Mouse (Mus musculus) embryonic facial prominence, embryonic 13.5 days (tissue): ENCODE measurements around the gene Psme2. TPM values are rescaled to one million over a fixed set of nuclear protein-coding genes. Genes with fewer than 3 reads are reported as not detected.
A peak's percentile ranks its signal among the peaks of the same experiment; 100 is the strongest.

Experiments used
- ATAC-seq: fragments of 200-750 bp; cut with Nextera tagmentation; 2 replicates; pipeline ENCODE4 v1.8.0; 2017; ENCODE audit warnings: low read depth; ENCODE audit not compliant: insufficient number of reproducible peaks, insufficient read depth, low FRiP score, low TSS enrichment
- H3K27ac ChIP-seq: fragments of 300-500 bp; sonication (generic); 2 replicates; pipeline ENCODE4 v1.5.1; 2015; ENCODE audit warnings: moderate library complexity, mild to moderate bottlenecking, inconsistent platforms
- H3K27me3 ChIP-seq: fragments of 300-500 bp; sonication (generic); 2 replicates; pipeline ENCODE4 v1.6.1; 2015; ENCODE audit warnings: mild to moderate bottlenecking, inconsistent platforms
- H3K36me3 ChIP-seq: fragments of 300-500 bp; sonication (generic); 2 replicates; pipeline ENCODE4 v1.6.1; 2015; ENCODE audit warnings: mild to moderate bottlenecking, inconsistent platforms
- H3K4me1 ChIP-seq: fragments of 300-500 bp; sonication (generic); 2 replicates; pipeline ENCODE4 v1.6.1; 2015; ENCODE audit warnings: inconsistent platforms
- H3K4me2 ChIP-seq: fragments of 300-500 bp; sonication (generic); 2 replicates; pipeline ENCODE4 v1.6.1; 2015; ENCODE audit warnings: moderate library complexity, mild to moderate bottlenecking, inconsistent platforms
- H3K4me3 ChIP-seq: fragments of 300-500 bp; sonication (generic); 2 replicates; pipeline ENCODE4 v1.5.1; 2015; ENCODE audit warnings: mild to moderate bottlenecking, inconsistent platforms
- H3K9ac ChIP-seq: fragments of 300-500 bp; sonication (generic); 2 replicates; pipeline ENCODE4 v1.6.1; 2015; ENCODE audit warnings: mild to moderate bottlenecking, inconsistent platforms
- H3K9me3 ChIP-seq: fragments of 300-500 bp; sonication (generic); 2 replicates; pipeline ENCODE4 v1.6.1; 2016; ENCODE audit warnings: inconsistent platforms
- WGBS: fragments of 180-500 bp; shearing (Covaris S2); methylation state at CpG from one replicate; pipeline ENCODE4 v1.1.7; 2015; ENCODE audit warnings: mixed read lengths; 5-methylcytosine and 5-hydroxymethylcytosine counted together
- polyA plus RNA-seq: library from polyadenylated mRNA; unstranded; fragments of >200 nt; fragmentation: Nextera tagmentation; extraction: Ambion mirVana; gene quantifications from 2 replicates; pipeline ENCODE4 v1.2.1, GENCODE M21; 2015

Psme2 gene
- polyA plus RNA-seq, 1 experiment from 2014 or later, result 267 TPM

GRCm38 (mm10) chr14:55542268-55542667, 48.6 kb downstream of the Psme2 start:
- H3K4me1 ChIP-seq, result peaks cover 19% of the 10 kb centered on the region
- H3K4me3 ChIP-seq, result no peak overlapping the region
- no peak overlapping the region for H3K9ac ChIP-seq
- H3K27ac ChIP-seq, result no peak overlapping the region
- H3K36me3 ChIP-seq, result peaks cover 38% of the 10 kb centered on the region
- H3K4me2 ChIP-seq, result no peak overlapping the region
- 96% methylated on average over 12 of the region's 12 CpGs for WGBS
- no peaks in the 10 kb centered on the region for H3K9me3 ChIP-seq
- no peak for ATAC-seq
- H3K27me3 ChIP-seq, result 0 out of 2 replicates have a peak, but pooled peaks cover 2% of the 10 kb centered on the region

GRCm38 (mm10) chr14:55540787-55541321, 50.1 kb downstream of the Psme2 start:
- Histone ChIP-seq H3K36me3 (peaks cover 26% of the 10 kb centered on the region), H3K4me3 (peak overlapping the region; percentile 61), H3K9me3 (no peaks in the 10 kb centered on the region), H3K9ac (peak overlapping the region; percentile 83), H3K27me3 (0 out of 2 replicates have a peak, but pooled peaks cover 2% of the 10 kb centered on the region), H3K4me1 (peaks cover 19% of the 10 kb centered on the region), H3K4me2 (peak overlapping the region; percentile 82), H3K27ac (peak overlapping the region; percentile 91)
- ATAC-seq, result peak; percentile 53
- 2% methylated on average over 10 of the region's 10 CpGs for WGBS

GRCm38 (mm10) chr14:55540067-55540786, 50.7 kb downstream of the Psme2 start, which contains the start of gene Pck2:
Gene Pck2, plus strand, starts transcription at chr14:55540266.
- Histone ChIP-seq H3K36me3 (peaks cover 20% of the 10 kb centered on the region), H3K9ac (peak within 1 kb of the TSS; percentile 83), H3K27me3 (0 out of 2 replicates have a peak, but pooled peaks cover 2% of the 10 kb centered on the region), H3K27ac (peak within 1 kb of the TSS; percentile 91), H3K4me3 (peak within 1 kb of the TSS; percentile 61), H3K9me3 (no peaks in the 10 kb centered on the region), H3K4me1 (peaks cover 19% of the 10 kb centered on the region), H3K4me2 (peak within 1 kb of the TSS; percentile 82)
- WGBS, result 0% methylated on average over 32 of the region's 32 CpGs
- ATAC-seq, result peak; percentile 85

Other genes starting within 250 kb of the Psme2 start
- 98.6 and 103 TPM in 2 replicates for gene Dhrs4, start 112.4 kb downstream of the Psme2 start, polyA plus RNA-seq
- 3.9 and 4.3 TPM in 2 replicates for gene Carmil3, start 100.5 kb downstream of the Psme2 start, polyA plus RNA-seq
- 0.60 and 0.83 TPM in 2 replicates for gene Cpne6, start 80.7 kb downstream of the Psme2 start, polyA plus RNA-seq
- gene Nrl, start 66.1 kb downstream of the Psme2 start, polyA plus RNA-seq, result not detected in 2 replicates
- 35.0 and 38.4 TPM in 2 replicates for gene Pck2, start 50.8 kb downstream of the Psme2 start, polyA plus RNA-seq
- 57.3 and 66.5 TPM in 2 replicates for gene Dcaf11, start 31.1 kb downstream of the Psme2 start, polyA plus RNA-seq
- 0.74 and 0.87 TPM in 2 replicates for gene A730061H03Rik, start 30.7 kb downstream of the Psme2 start, polyA plus RNA-seq
- 4.1 and 5.3 TPM in 2 replicates for gene Fitm1, start 15.5 kb downstream of the Psme2 start, polyA plus RNA-seq
- 141 and 152 TPM in 2 replicates for gene Psme1, start 13.0 kb downstream of the Psme2 start, polyA plus RNA-seq
- gene Emc9, start 5.8 kb downstream of the Psme2 start, polyA plus RNA-seq, result 4.7 and 4.8 TPM in 2 replicates
- gene Rnf31, start 595 bp upstream of the Psme2 start, polyA plus RNA-seq, result 17.6 and 21.7 TPM in 2 replicates
- 10.5 and 12.3 TPM in 2 replicates for gene Irf9, start 12.5 kb upstream of the Psme2 start, polyA plus RNA-seq
- gene Rec8, start 26.9 kb upstream of the Psme2 start, polyA plus RNA-seq, result 2.0 and 2.8 TPM in 2 replicates
- 95.1 and 111 TPM in 2 replicates for gene Ipo4, start 44.8 kb upstream of the Psme2 start, polyA plus RNA-seq
- 1.7 and 1.8 TPM in 2 replicates for gene Gm49378, start 46.8 kb upstream of the Psme2 start, polyA plus RNA-seq
- 106 and 117 TPM in 2 replicates for gene Tm9sf1, start 52.7 kb upstream of the Psme2 start, polyA plus RNA-seq
- gene Tssk4, start 59.1 kb upstream of the Psme2 start, polyA plus RNA-seq, result 1.0 and 1.3 TPM in 2 replicates
- 66.1 and 70.6 TPM in 2 replicates for gene Mdp1, start 69.4 kb upstream of the Psme2 start, polyA plus RNA-seq
- gene Gmpr2, start 80.8 kb upstream of the Psme2 start, polyA plus RNA-seq, result 75.2 and 83.5 TPM in 2 replicates
- 665 and 670 TPM in 2 replicates for gene Nedd8, start 81.0 kb upstream of the Psme2 start, polyA plus RNA-seq
- 38.7 and 46.6 TPM in 2 replicates for gene Tinf2, start 90.7 kb upstream of the Psme2 start, polyA plus RNA-seq
- gene Tgm1, start 122.8 kb upstream of the Psme2 start, polyA plus RNA-seq, result 4.5 and 4.7 TPM in 2 replicates
- 27.6 and 32.2 TPM in 2 replicates for gene Rabggta, start 131.2 kb upstream of the Psme2 start, polyA plus RNA-seq
- 84.5 and 102 TPM in 2 replicates for gene Dhrs1, start 154.6 kb upstream of the Psme2 start, polyA plus RNA-seq
- 35.5 and 47.6 TPM in 2 replicates for gene Nop9, start 154.6 kb upstream of the Psme2 start, polyA plus RNA-seq
- 0.18 and 1.2 TPM in 2 replicates for gene Cideb, start 167.3 kb upstream of the Psme2 start, polyA plus RNA-seq
- gene Ltb4r2, start 170.3 kb upstream of the Psme2 start, polyA plus RNA-seq, result 0.51 and 0.56 TPM in 2 replicates
- 0.58 and 1.1 TPM in 2 replicates for gene Ltb4r1, start 174.8 kb upstream of the Psme2 start, polyA plus RNA-seq
- gene Adcy4, start 193.0 kb upstream of the Psme2 start, polyA plus RNA-seq, result 20.2 and 21.6 TPM in 2 replicates
- gene Ripk3, start 197.8 kb upstream of the Psme2 start, polyA plus RNA-seq, result 41.1 and 44.4 TPM in 2 replicates
- gene Nfatc4, start 232.0 kb upstream of the Psme2 start, polyA plus RNA-seq, result 156 and 160 TPM in 2 replicates